Mouse (Mus musculus) bone marrow macrophage, adult 2 months (primary cell): ENCODE data around the gene Dok4.

Experiments used
- CTCF ChIP-seq: IDR thresholded peaks from 2 replicates; pipeline ENCODE4 v1.5.1; 2012; ENCODE audit warnings: low read depth, mild to moderate bottlenecking, low read length, moderate library complexity
- POLR2A ChIP-seq: IDR thresholded peaks from 2 replicates; pipeline ENCODE4 v1.6.1; 2012; ENCODE audit warnings: mild to moderate bottlenecking, low read depth, low read length, borderline replicate concordance

- TF ChIP-seq POLR2A (no peak), CTCF (peak; percentile 64)
Measured at GRCm38 (mm10) chr8:94908847-94909246, 32.7 kb upstream of the Dok4 start.
